Mouse (Mus musculus): ENCODE measurements around the gene Amigo3.

DNA sequence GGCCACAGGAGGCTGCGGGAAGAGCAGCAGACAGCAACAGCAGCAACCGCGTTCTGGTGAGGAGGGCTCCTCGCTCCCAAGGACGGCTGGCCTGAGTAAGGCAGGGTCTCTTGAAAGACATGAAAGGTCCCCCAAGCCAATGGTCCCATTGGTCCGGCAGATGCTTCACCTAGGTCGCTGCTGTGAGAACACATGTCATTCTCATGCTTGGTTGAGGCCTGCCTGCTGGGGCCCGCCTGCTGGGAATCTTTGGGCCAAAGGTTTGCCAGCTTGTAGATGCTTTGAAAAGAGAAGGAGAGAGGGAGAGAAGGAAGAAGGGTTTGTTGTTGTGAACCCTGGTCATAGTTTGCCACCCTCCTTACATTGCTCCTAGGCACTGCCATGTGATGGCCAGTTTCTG is 46.7 kb downstream of the Amigo3 start:
- TF ChIP-seq CTCF (IDR thresholded peaks at IDR 0.05; ENCODE audit: low read depth, low read length), result no peak
- no peak for TF ChIP-seq POLR2AphosphoS5 (IDR thresholded peaks at IDR 0.05; ENCODE audit: insufficient replicate concordance, low read depth, low read length)

Measured in G1E (cell line).